Mouse (Mus musculus) hindbrain, embryonic 15.5 days (tissue): ENCODE data around the gene Hdac7. TPM values are rescaled to one million over a fixed set of nuclear protein-coding genes. Genes with fewer than 3 reads are reported as not detected.

ENCODE experiments used
- ATAC-seq: fragments of 200-750 bp; cut with Nextera tagmentation; 2 replicates; pipeline ENCODE4 v1.8.0; 2017; ENCODE audit warnings: low read depth, moderate number of reproducible peaks, moderate TSS enrichment; ENCODE audit not compliant: low FRiP score
- H3K27ac ChIP-seq: fragments of 300-500 bp; sonication (generic); replicated peaks from 2 replicates; pipeline ENCODE4 v1.5.1; 2015; ENCODE audit warnings: mild to moderate bottlenecking, inconsistent platforms
- H3K27me3 ChIP-seq: fragments of 300-500 bp; sonication (generic); 2 replicates; pipeline ENCODE4 v1.6.1; 2015; ENCODE audit warnings: control low read depth, inconsistent platforms
- H3K36me3 ChIP-seq: fragments of 300-500 bp; sonication (generic); 2 replicates; pipeline ENCODE4 v1.6.1; 2015; ENCODE audit warnings: control low read depth, inconsistent platforms
- H3K4me1 ChIP-seq: fragments of 300-500 bp; sonication (generic); replicated peaks from 2 replicates; pipeline ENCODE4 v1.6.1; 2015; ENCODE audit warnings: control low read depth, inconsistent platforms
- H3K4me2 ChIP-seq: fragments of 300-500 bp; sonication (generic); 2 replicates; pipeline ENCODE4 v1.6.1; 2015; ENCODE audit warnings: moderate library complexity, mild to moderate bottlenecking, inconsistent platforms
- H3K4me3 ChIP-seq: fragments of 300-500 bp; sonication (generic); 2 replicates; pipeline ENCODE4 v1.5.1; 2015; ENCODE audit warnings: mild to moderate bottlenecking, inconsistent platforms
- H3K9ac ChIP-seq: fragments of 300-500 bp; sonication (generic); 2 replicates; pipeline ENCODE4 v1.6.1; 2015; ENCODE audit warnings: inconsistent platforms
- H3K9me3 ChIP-seq: fragments of 300-500 bp; sonication (generic); 2 replicates; pipeline ENCODE4 v1.6.1; 2016; ENCODE audit warnings: control low read depth, inconsistent platforms
- WGBS: fragments of 180-500 bp; shearing (Covaris S2); methylation state at CpG from one replicate; pipeline ENCODE4 v1.1.7; 2015; 5-methylcytosine and 5-hydroxymethylcytosine counted together
- polyA plus RNA-seq: library from polyadenylated mRNA; unstranded; fragments of >200 nt; fragmentation: Nextera tagmentation; extraction: Ambion mirVana; gene quantifications from 2 replicates; pipeline ENCODE4 v1.2.1, GENCODE M21; 2015

The Hdac7 gene
- polyA plus RNA-seq, 1 experiment from 2014 or later, result 28.1 TPM

- ATAC-seq, result peak; percentile 86
- Histone ChIP-seq H3K27ac (peak overlapping the region; percentile 49), H3K9ac (no peak overlapping the region), H3K4me2 (peak overlapping the region; percentile 1; the same call in 1 of the 2 replicates), H3K27me3 (no peaks in the 10 kb centered on the region), H3K36me3 (no peaks in the 10 kb centered on the region), H3K4me1 (peaks cover 19% of the 10 kb centered on the region), H3K9me3 (no peaks in the 10 kb centered on the region), H3K4me3 (no peak overlapping the region)
- 17% methylated on average over 12 of the region's 12 CpGs for WGBS
Observed at GRCm38 (mm10) chr15:97750697-97751096, 93.6 kb downstream of the Hdac7 start.

GRCm38 (mm10) chr15:97749841-97750240 is 94.5 kb downstream of the Hdac7 start:
- H3K27me3 ChIP-seq, result no peaks in the 10 kb centered on the region
- no peaks in the 10 kb centered on the region for H3K36me3 ChIP-seq
- no peak overlapping the region for H3K9ac ChIP-seq
- H3K9me3 ChIP-seq, result no peaks in the 10 kb centered on the region
- no peak for ATAC-seq
- H3K27ac ChIP-seq, result peak overlapping the region; percentile 49; the same call in 1 of the 2 replicates
- no peak overlapping the region for H3K4me2 ChIP-seq
- no peak overlapping the region for H3K4me3 ChIP-seq
- H3K4me1 ChIP-seq, result peaks cover 20% of the 10 kb centered on the region
- WGBS, result 90% methylated on average over 13 of the region's 13 CpGs

DNA sequence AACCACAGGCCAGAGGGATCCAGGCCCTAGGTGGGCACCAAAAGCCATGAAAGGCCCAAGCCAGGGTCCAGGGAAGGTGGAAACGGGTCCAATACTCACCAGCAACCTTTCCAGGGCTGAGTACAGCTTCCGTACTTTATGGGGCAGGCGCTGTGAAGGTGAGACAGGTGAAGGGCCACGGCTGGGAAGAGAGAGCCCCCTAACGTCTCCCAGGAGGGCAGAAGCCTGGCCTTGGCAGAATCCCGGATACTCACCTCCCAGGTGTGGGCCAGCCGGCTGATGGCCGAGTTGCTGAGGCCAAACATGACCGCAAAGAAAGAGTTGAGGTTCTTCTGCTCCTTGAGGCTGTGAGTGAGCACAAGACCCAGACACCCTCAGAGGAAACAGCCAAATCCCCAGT is 94.9 kb downstream of the Hdac7 start:
- Histone ChIP-seq H3K36me3 (no peaks in the 10 kb centered on the region), H3K4me3 (no peak overlapping the region), H3K27me3 (no peaks in the 10 kb centered on the region), H3K4me2 (no peak overlapping the region), H3K9me3 (no peaks in the 10 kb centered on the region), H3K4me1 (peaks cover 22% of the 10 kb centered on the region), H3K27ac (no peak overlapping the region), H3K9ac (no peak overlapping the region)
- no peak for ATAC-seq
- 94% methylated on average over 9 of the region's 9 CpGs for WGBS

DNA sequence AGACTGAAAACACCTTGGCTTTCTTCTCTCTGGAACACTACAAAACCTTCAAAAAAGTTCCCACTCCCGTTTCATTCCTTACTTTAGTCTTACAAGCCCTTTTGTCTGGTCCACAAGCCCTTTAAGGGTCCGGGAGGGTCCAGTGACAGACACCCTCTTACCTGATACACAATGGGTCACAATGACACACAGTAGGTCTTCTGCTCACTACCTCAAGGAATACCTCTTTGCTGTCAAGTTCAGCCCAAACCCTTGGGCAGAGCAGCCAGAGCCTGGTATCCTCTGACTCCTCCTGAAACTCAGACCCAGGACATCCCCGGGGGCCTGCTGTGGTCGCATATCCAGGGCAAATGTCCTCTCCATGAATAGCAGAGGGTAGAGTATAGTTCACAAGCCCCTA is 95.3 kb downstream of the Hdac7 start:
- H3K4me2 ChIP-seq, result no peak overlapping the region
- no peaks in the 10 kb centered on the region for H3K9me3 ChIP-seq
- peaks cover 22% of the 10 kb centered on the region for H3K4me1 ChIP-seq
- WGBS, result 86% methylated on average over 4 of the region's 4 CpGs
- H3K27me3 ChIP-seq, result no peaks in the 10 kb centered on the region
- no peaks in the 10 kb centered on the region for H3K36me3 ChIP-seq
- no peak for ATAC-seq
- H3K27ac ChIP-seq, result no peak overlapping the region
- no peak overlapping the region for H3K4me3 ChIP-seq
- no peak overlapping the region for H3K9ac ChIP-seq

DNA sequence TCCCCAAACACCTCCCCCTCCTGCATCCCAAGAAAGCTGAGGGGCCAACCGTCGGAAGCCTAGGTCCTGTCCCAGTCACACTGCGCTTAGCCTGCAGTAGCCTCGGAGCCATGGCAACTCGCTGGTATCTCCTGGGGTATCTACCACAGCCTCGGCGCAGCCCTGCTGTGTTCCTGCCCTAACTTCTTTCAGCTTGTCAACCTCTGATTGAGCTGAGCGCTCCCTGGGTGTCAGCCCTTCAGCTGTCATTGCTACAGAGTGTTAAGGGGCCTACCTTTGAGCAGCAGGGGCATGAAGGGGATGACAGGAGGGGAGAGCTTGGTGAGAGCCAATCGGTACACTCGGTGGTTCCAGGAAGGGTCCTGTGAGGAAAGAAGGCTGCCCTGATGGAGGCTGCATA is 96.0 kb downstream of the Hdac7 start:
- Histone ChIP-seq H3K9me3 (no peaks in the 10 kb centered on the region), H3K27ac (no peak overlapping the region), H3K4me3 (no peak overlapping the region), H3K9ac (no peak overlapping the region), H3K36me3 (no peaks in the 10 kb centered on the region), H3K4me2 (no peak overlapping the region), H3K4me1 (peaks cover 22% of the 10 kb centered on the region), H3K27me3 (no peaks in the 10 kb centered on the region)
- 18% methylated on average over 10 of the region's 10 CpGs for WGBS
- no peak for ATAC-seq

DNA sequence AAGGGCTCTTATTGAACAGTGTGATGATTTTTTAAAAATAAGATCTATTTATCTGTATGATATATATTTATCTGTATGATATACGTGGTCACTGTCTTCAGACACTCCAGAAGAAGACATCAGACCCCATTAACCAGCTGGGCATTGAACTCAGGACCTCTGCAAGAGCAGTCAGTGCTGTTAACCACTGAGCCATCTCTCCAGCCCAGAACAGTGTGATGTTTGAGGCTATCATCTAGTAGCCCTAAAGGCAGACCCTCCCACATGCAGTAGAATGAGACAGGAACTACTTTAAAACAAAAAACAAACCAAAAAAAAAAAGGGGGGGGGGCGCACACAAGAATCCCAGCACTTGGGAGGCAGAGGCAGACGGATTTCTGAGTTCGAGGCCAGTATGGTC is 96.8 kb downstream of the Hdac7 start:
- no peaks in the 10 kb centered on the region for H3K9me3 ChIP-seq
- H3K27me3 ChIP-seq, result no peaks in the 10 kb centered on the region
- no peak overlapping the region for H3K9ac ChIP-seq
- H3K36me3 ChIP-seq, result no peaks in the 10 kb centered on the region
- H3K4me2 ChIP-seq, result no peak overlapping the region
- H3K4me3 ChIP-seq, result no peak overlapping the region
- H3K27ac ChIP-seq, result no peak overlapping the region
- H3K4me1 ChIP-seq, result peaks cover 23% of the 10 kb centered on the region
- WGBS, result 81% methylated on average over 4 of the region's 4 CpGs
- ATAC-seq, result no peak

GRCm38 (mm10) chr15:97746748-97747147 is 97.6 kb downstream of the Hdac7 start:
- Histone ChIP-seq H3K27ac (no peak overlapping the region), H3K4me2 (no peak overlapping the region), H3K36me3 (no peaks in the 10 kb centered on the region), H3K9ac (no peak overlapping the region), H3K4me3 (no peak overlapping the region), H3K4me1 (peaks cover 26% of the 10 kb centered on the region), H3K27me3 (no peaks in the 10 kb centered on the region), H3K9me3 (no peaks in the 10 kb centered on the region)
- 95% methylated on average over 24 of the region's 24 CpGs for WGBS
- ATAC-seq, result no peak

DNA sequence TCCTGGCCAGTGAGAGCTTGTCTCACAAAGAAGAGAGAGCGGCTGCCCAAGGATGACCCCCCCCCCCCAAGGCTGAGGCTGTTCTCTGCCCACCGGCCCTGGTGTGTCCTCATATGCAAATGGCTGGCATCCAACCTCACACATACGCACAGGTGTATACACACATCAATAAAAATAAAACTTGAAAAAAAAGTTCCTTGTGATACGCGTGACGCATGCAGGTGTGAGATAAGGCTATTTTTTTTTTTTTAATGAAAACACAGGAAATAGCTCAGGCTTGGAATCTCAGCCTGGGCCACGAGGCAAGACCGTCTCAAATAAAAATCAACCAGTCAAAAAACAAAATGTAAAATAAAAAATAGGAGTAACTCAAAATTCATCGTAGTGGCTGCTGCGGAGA is 98.0 kb downstream of the Hdac7 start:
- H3K9ac ChIP-seq, result no peak overlapping the region
- no peaks in the 10 kb centered on the region for H3K27me3 ChIP-seq
- no peak overlapping the region for H3K27ac ChIP-seq
- 93% methylated on average over 10 of the region's 10 CpGs for WGBS
- no peak for ATAC-seq
- H3K4me1 ChIP-seq, result peaks cover 26% of the 10 kb centered on the region
- H3K4me3 ChIP-seq, result no peak overlapping the region
- H3K9me3 ChIP-seq, result no peaks in the 10 kb centered on the region
- H3K4me2 ChIP-seq, result no peak overlapping the region
- no peaks in the 10 kb centered on the region for H3K36me3 ChIP-seq

- no peak for ATAC-seq
- peaks cover 18% of the 10 kb centered on the region for H3K4me1 ChIP-seq
- 64% methylated on average over 10 of the region's 10 CpGs for whole genome bisulfite sequencing
- no peak overlapping the region for H3K4me3 ChIP-seq
- H3K27ac ChIP-seq, result peak overlapping the region; percentile 46; the same call in 1 of the 2 replicates
- no peaks in the 10 kb centered on the region for H3K9me3 ChIP-seq
- H3K9ac ChIP-seq, result no peak overlapping the region
- no peak overlapping the region for H3K4me2 ChIP-seq
- no peaks in the 10 kb centered on the region for H3K27me3 ChIP-seq
- H3K36me3 ChIP-seq, result no peaks in the 10 kb centered on the region
Observed at GRCm38 (mm10) chr15:97745331-97745730, 99.0 kb downstream of the Hdac7 start.

GRCm38 (mm10) chr15:97744930-97745329 is 99.4 kb downstream of the Hdac7 start:
- Histone ChIP-seq H3K9ac (no peak overlapping the region), H3K4me1 (peaks cover 14% of the 10 kb centered on the region), H3K4me3 (no peak overlapping the region), H3K27ac (peak overlapping the region; percentile 46; the same call in 1 of the 2 replicates), H3K36me3 (no peaks in the 10 kb centered on the region), H3K4me2 (no peak overlapping the region), H3K27me3 (no peaks in the 10 kb centered on the region), H3K9me3 (no peaks in the 10 kb centered on the region)
- ATAC-seq, result no peak
- 54% methylated on average over 10 of the region's 10 CpGs for WGBS

DNA sequence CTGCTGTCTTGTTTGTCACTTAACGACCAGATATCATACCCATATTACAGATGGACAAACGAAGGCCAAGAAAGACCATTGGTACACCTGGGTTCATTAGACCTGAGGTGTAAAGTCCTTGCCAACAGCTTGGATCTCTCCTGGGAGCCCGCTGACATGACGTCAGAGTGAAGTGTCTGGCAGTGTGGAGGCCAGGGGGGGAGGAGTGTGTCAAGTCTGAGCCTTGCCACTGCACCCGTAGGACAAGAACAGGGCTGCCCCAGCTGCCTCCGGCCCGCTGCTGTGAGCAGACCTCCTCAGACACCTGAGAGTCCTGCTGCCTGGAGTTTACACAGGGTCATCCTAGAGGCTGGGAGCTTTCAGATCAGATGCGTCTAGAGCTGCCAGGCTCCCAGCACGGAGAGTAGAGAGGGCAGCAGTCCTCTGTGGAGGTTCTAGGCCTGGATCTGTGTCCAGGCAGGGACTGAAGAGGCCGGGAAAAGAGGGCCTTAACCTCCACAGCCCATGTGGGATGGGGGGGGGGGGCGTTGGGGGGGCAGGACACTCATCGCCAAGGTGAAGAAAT is 100.3 kb downstream of the Hdac7 start:
- no peak for ATAC-seq
- H3K4me2 ChIP-seq, result no peak overlapping the region
- H3K27me3 ChIP-seq, result no peaks in the 10 kb centered on the region
- H3K9ac ChIP-seq, result no peak overlapping the region
- peaks cover 13% of the 10 kb centered on the region for H3K4me1 ChIP-seq
- H3K4me3 ChIP-seq, result no peak overlapping the region
- H3K9me3 ChIP-seq, result no peaks in the 10 kb centered on the region
- 79% methylated on average over 12 of the region's 12 CpGs for WGBS
- no peak overlapping the region for H3K27ac ChIP-seq
- H3K36me3 ChIP-seq, result no peaks in the 10 kb centered on the region

DNA sequence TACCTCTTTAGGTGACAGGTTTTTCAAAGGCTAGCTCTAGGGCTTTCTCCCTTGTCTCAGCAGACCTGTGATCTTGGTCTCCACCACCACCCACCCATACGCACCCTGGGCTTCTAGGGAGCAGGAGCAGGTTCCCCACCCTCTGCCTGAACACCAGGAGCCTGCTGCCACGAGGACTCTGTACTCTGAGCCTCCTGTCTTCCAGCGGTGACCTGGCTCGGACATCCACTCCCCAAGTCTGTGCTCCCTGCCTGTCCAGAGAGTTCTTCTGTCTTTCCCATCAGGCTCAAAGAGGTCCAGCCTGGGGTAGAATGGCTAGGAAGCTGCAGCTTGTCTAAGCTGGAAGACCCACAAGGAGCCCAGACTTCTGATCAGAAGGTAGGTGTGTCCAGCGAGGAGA is 101.1 kb downstream of the Hdac7 start:
- 87% methylated on average over 5 of the region's 5 CpGs for WGBS
- Histone ChIP-seq H3K36me3 (no peaks in the 10 kb centered on the region), H3K27ac (no peak overlapping the region), H3K9me3 (no peaks in the 10 kb centered on the region), H3K4me3 (no peak overlapping the region), H3K4me2 (no peak overlapping the region), H3K27me3 (no peaks in the 10 kb centered on the region), H3K4me1 (peaks cover 13% of the 10 kb centered on the region), H3K9ac (no peak overlapping the region)
- no peak for ATAC-seq
